Comparison of ENCODE assay signal across 23 mouse cellular contexts in genomic region chr3:107246876-107247275, GRCm38 (mm10). TPM values are rescaled to one million over a fixed set of nuclear protein-coding genes. Genes with fewer than 3 reads are reported as not detected.
A peak's percentile ranks its signal among the peaks of the same experiment; 100 is the strongest.
DNase-seq lines count a peak whose midpoint lies in the region; ATAC-seq lines count a peak whose summit lies in the region.
"Had no signal": no experiment of that assay in that cellular context is flagged by ENCODE, and none has a peak within 500 bp of the region (broad histone marks: within the 10 kb centered on the region; RNA-seq: fewer than 3 reads in every experiment).

No protein-coding gene starts in this region.

- no peak overlapping the region for H3K9ac ChIP-seq in forebrain, embryonic 11.5 days (ENCODE audit: low read length)
- no peak overlapping the region for H3K9ac ChIP-seq in forebrain, embryonic 13.5 days
- H3K9ac ChIP-seq in midbrain, embryonic 16.5 days (ENCODE audit: low read depth, low read length): no peak overlapping the region
- H3K9ac ChIP-seq: embryonic facial prominence, embryonic 12.5 days; embryonic facial prominence, embryonic 15.5 days had no signal

- H3K4me3 ChIP-seq in forebrain, embryonic 11.5 days (ENCODE audit: low read depth, low read length): no peak overlapping the region
- H3K4me3 ChIP-seq in forebrain, embryonic 13.5 days: no peak overlapping the region
- H3K4me3 ChIP-seq in midbrain, embryonic 10.5 days: no peak overlapping the region
- no peak overlapping the region for H3K4me3 ChIP-seq in midbrain, embryonic 16.5 days (ENCODE audit: low read depth, low read length)
- H3K4me3 ChIP-seq: embryonic facial prominence, embryonic 12.5 days; embryonic facial prominence, embryonic 15.5 days; erythroblast, embryonic 14.5 days; forebrain, embryonic 10.5 days had no signal

- no peaks in the 10 kb centered on the region; the same call in 1 of the 2 replicates for H3K4me1 ChIP-seq in forebrain, embryonic 11.5 days (replicated peaks; ENCODE audit: control insufficient read depth, insufficient read depth, low read length)
- peaks cover 3% of the 10 kb centered on the region for H3K4me1 ChIP-seq in forebrain, embryonic 13.5 days
- H3K4me1 ChIP-seq in midbrain, embryonic 10.5 days: peaks cover 10% of the 10 kb centered on the region
- no peaks in the 10 kb centered on the region; the same call in 1 of the 2 replicates for H3K4me1 ChIP-seq in midbrain, embryonic 16.5 days (ENCODE audit: control insufficient read depth, insufficient read depth, low read length)

- DNase-seq in forebrain, embryonic 11.5 days (ENCODE audit: low spot score): peak; percentile 45
- DNase-seq in midbrain, embryonic 10.5 days (ENCODE audit: low spot score): no peak
- DNase-seq: adrenal gland, adult 2 months; adrenal gland, postnatal 10 days; adrenal gland, postnatal 25 days; cerebellum, adult 11 months; cerebellum, adult 18-20 months; cerebellum, adult 8-10 months; cerebellum, adult 9-11 months; cerebellum, postnatal 14 days; cerebellum, postnatal 36 days; embryo, embryonic 11 days had no signal

- no peak overlapping the region for H3K27ac ChIP-seq in forebrain, embryonic 11.5 days (ENCODE audit: low read depth, low read length)
- no peak overlapping the region for H3K27ac ChIP-seq in forebrain, embryonic 13.5 days
- 0 out of 2 replicates have a peak overlapping the region, but pooled peaks have one; percentile 3 for H3K27ac ChIP-seq in midbrain, embryonic 10.5 days (replicated peaks)
- H3K27ac ChIP-seq in midbrain, embryonic 16.5 days (ENCODE audit: low read length): no peak overlapping the region
- H3K27ac ChIP-seq: embryonic facial prominence, embryonic 12.5 days; embryonic facial prominence, embryonic 15.5 days; forebrain, embryonic 10.5 days had no signal

- no peaks in the 10 kb centered on the region for H3K27me3 ChIP-seq in forebrain, embryonic 11.5 days (ENCODE audit: control insufficient read depth, insufficient read depth, low read length)
- H3K27me3 ChIP-seq in forebrain, embryonic 13.5 days: 0 out of 2 replicates have a peak, but pooled peaks cover 3% of the 10 kb centered on the region
- H3K27me3 ChIP-seq in midbrain, embryonic 10.5 days (ENCODE audit: low read depth, poor library complexity, severe bottlenecking): no peaks in the 10 kb centered on the region
- no peaks in the 10 kb centered on the region; the same call in 1 of the 2 replicates for H3K27me3 ChIP-seq in midbrain, embryonic 16.5 days (ENCODE audit: control insufficient read depth, insufficient read depth, low read depth, low read length)
- H3K27me3 ChIP-seq: embryonic facial prominence, embryonic 12.5 days; embryonic facial prominence, embryonic 15.5 days had no signal

- H3K9me3 ChIP-seq in forebrain, embryonic 11.5 days (ENCODE audit: control insufficient read depth, low read length): no peaks in the 10 kb centered on the region
- H3K9me3 ChIP-seq in forebrain, embryonic 13.5 days (replicated peaks): no peaks in the 10 kb centered on the region
- no peaks in the 10 kb centered on the region for H3K9me3 ChIP-seq in midbrain, embryonic 10.5 days (replicated peaks)
- H3K9me3 ChIP-seq in midbrain, embryonic 16.5 days (replicated peaks; ENCODE audit: control insufficient read depth, low read length, poor library complexity, severe bottlenecking): no peaks in the 10 kb centered on the region
- H3K9me3 ChIP-seq: embryonic facial prominence, embryonic 12.5 days; embryonic facial prominence, embryonic 15.5 days; forebrain, embryonic 10.5 days had no signal

- no peaks in the 10 kb centered on the region for H3K36me3 ChIP-seq in forebrain, embryonic 11.5 days (ENCODE audit: control insufficient read depth, insufficient read depth, low read length)
- H3K36me3 ChIP-seq in forebrain, embryonic 13.5 days (ENCODE audit: poor library complexity, severe bottlenecking): no peaks in the 10 kb centered on the region
- H3K36me3 ChIP-seq in midbrain, embryonic 10.5 days: no peaks in the 10 kb centered on the region
- H3K36me3 ChIP-seq in midbrain, embryonic 16.5 days (ENCODE audit: control insufficient read depth, insufficient read depth, low read length): no peaks in the 10 kb centered on the region
- H3K36me3 ChIP-seq: embryonic facial prominence, embryonic 12.5 days; embryonic facial prominence, embryonic 15.5 days; forebrain, embryonic 10.5 days had no signal

- no peak overlapping the region for H3K4me2 ChIP-seq in forebrain, embryonic 11.5 days (ENCODE audit: low read depth, low read length, severe bottlenecking)
- H3K4me2 ChIP-seq in forebrain, embryonic 13.5 days: no peak overlapping the region
- H3K4me2 ChIP-seq in midbrain, embryonic 16.5 days (ENCODE audit: low read length): no peak overlapping the region
- H3K4me2 ChIP-seq: embryonic facial prominence, embryonic 12.5 days; embryonic facial prominence, embryonic 15.5 days had no signal

- no peak for ATAC-seq in forebrain, embryonic 11.5 days (replicated peaks; ENCODE audit: low FRiP score)
- ATAC-seq in forebrain, embryonic 13.5 days: no peak
- no peak for ATAC-seq in midbrain, embryonic 16.5 days
- ATAC-seq: forebrain, embryonic 14.5 days; forebrain, embryonic 16.5 days had no signal

- 74% methylated on average over 6 of the region's 6 CpGs for WGBS in forebrain, embryonic 11.5 days
- 68% methylated on average over 6 of the region's 6 CpGs for WGBS in forebrain, embryonic 13.5 days
- WGBS in midbrain, embryonic 10.5 days: 78% methylated on average over 6 of the region's 6 CpGs
- 75% methylated on average over 6 of the region's 6 CpGs for WGBS in midbrain, embryonic 16.5 days

RNA-seq across cellular contexts. Expression of gene Prok1, which starts 7.4 kb away (rescaled TPM):
- polyA plus RNA-seq in forebrain, embryonic 11.5 days (2014; fragmentation: Nextera tagmentation; extraction: Ambion mirVana): 0.11 TPM in 1 of 2 replicates, not detected in the other
- 0.10 TPM in 1 of 2 replicates, not detected in the other for polyA plus RNA-seq in forebrain, embryonic 13.5 days (2015; fragmentation: Nextera tagmentation; extraction: Ambion mirVana)
- polyA plus RNA-seq in midbrain, embryonic 10.5 days (2016; fragmentation: Nextera tagmentation; extraction: Ambion mirVana): 0.11 TPM in 1 of 2 replicates, not detected in the other
- 0.07 and 0.08 TPM in 2 replicates for polyA plus RNA-seq in midbrain, embryonic 16.5 days (2015; fragmentation: Nextera tagmentation; extraction: Ambion mirVana)
- polyA plus RNA-seq: adrenal gland, adult 2 months; C2C12; embryonic facial prominence, embryonic 12.5 days; embryonic facial prominence, embryonic 15.5 days; erythroblast, embryonic 14.5 days; forebrain, embryonic 10.5 days; forebrain, embryonic 14.5 days had no signal

RNA-seq across cellular contexts. Expression of gene A630076J17Rik, which starts 16.5 kb away (rescaled TPM):
- not detected in 2 replicates for polyA plus RNA-seq in forebrain, embryonic 11.5 days (2014; fragmentation: Nextera tagmentation; extraction: Ambion mirVana)
- not detected in 2 replicates for polyA plus RNA-seq in forebrain, embryonic 13.5 days (2015; fragmentation: Nextera tagmentation; extraction: Ambion mirVana)
- polyA plus RNA-seq in midbrain, embryonic 10.5 days (2016; fragmentation: Nextera tagmentation; extraction: Ambion mirVana): not detected in 2 replicates
- polyA plus RNA-seq in midbrain, embryonic 16.5 days (2015; fragmentation: Nextera tagmentation; extraction: Ambion mirVana): not detected in 2 replicates
- polyA plus RNA-seq: adrenal gland, adult 2 months; brain, embryonic 14.5 days; embryonic facial prominence, embryonic 12.5 days; embryonic facial prominence, embryonic 15.5 days; erythroblast, embryonic 14.5 days; forebrain, embryonic 10.5 days; forebrain, embryonic 14.5 days; forebrain, embryonic 16.5 days; frontal cortex, adult 2 months had no signal

RNA-seq across cellular contexts. Expression of gene Cym, which starts 25.3 kb away (rescaled TPM):
- not detected in 2 replicates for polyA plus RNA-seq in forebrain, embryonic 11.5 days (2014; fragmentation: Nextera tagmentation; extraction: Ambion mirVana)
- 0.35 TPM in 1 of 2 replicates, not detected in the other for polyA plus RNA-seq in forebrain, embryonic 13.5 days (2015; fragmentation: Nextera tagmentation; extraction: Ambion mirVana)
- polyA plus RNA-seq in midbrain, embryonic 10.5 days (2016; fragmentation: Nextera tagmentation; extraction: Ambion mirVana): not detected in 2 replicates
- polyA plus RNA-seq in midbrain, embryonic 16.5 days (2015; fragmentation: Nextera tagmentation; extraction: Ambion mirVana): 0.22 and 0.34 TPM in 2 replicates
- polyA plus RNA-seq: C2C12; erythroblast, embryonic 14.5 days; forebrain, embryonic 10.5 days; forebrain, embryonic 14.5 days; forebrain, embryonic 16.5 days had no signal

RNA-seq across cellular contexts. Expression of gene Lamtor5, which starts 31.8 kb away (rescaled TPM):
- polyA plus RNA-seq in forebrain, embryonic 11.5 days (2014; fragmentation: Nextera tagmentation; extraction: Ambion mirVana): 174 and 177 TPM in 2 replicates
- polyA plus RNA-seq in forebrain, embryonic 13.5 days (2015; fragmentation: Nextera tagmentation; extraction: Ambion mirVana): 227 and 246 TPM in 2 replicates
- 193 and 202 TPM in 2 replicates for polyA plus RNA-seq in midbrain, embryonic 10.5 days (2016; fragmentation: Nextera tagmentation; extraction: Ambion mirVana)
- polyA plus RNA-seq in midbrain, embryonic 16.5 days (2015; fragmentation: Nextera tagmentation; extraction: Ambion mirVana): 175 and 178 TPM in 2 replicates

RNA-seq across cellular contexts. Expression of gene Slc16a4, which starts 44.2 kb away (rescaled TPM):
- 2.3 and 3.2 TPM in 2 replicates for polyA plus RNA-seq in forebrain, embryonic 11.5 days (2014; fragmentation: Nextera tagmentation; extraction: Ambion mirVana)
- polyA plus RNA-seq in forebrain, embryonic 13.5 days (2015; fragmentation: Nextera tagmentation; extraction: Ambion mirVana): 2.4 and 3.1 TPM in 2 replicates
- 1.5 and 2.3 TPM in 2 replicates for polyA plus RNA-seq in midbrain, embryonic 10.5 days (2016; fragmentation: Nextera tagmentation; extraction: Ambion mirVana)
- 2.4 and 2.6 TPM in 2 replicates for polyA plus RNA-seq in midbrain, embryonic 16.5 days (2015; fragmentation: Nextera tagmentation; extraction: Ambion mirVana)
- polyA plus RNA-seq: erythroblast, embryonic 14.5 days had no signal
